Mouse (Mus musculus) right cerebral cortex, postnatal 10 days (tissue): ENCODE data around the gene Hibadh.

ENCODE experiments used
- DNase-seq, 2 experiments: peaks; one replicate each; pipeline ENCODE4 v3.0.0; 2021; ENCODE audit warnings: low spot score in 2 of 2

The Hibadh gene

DNA sequence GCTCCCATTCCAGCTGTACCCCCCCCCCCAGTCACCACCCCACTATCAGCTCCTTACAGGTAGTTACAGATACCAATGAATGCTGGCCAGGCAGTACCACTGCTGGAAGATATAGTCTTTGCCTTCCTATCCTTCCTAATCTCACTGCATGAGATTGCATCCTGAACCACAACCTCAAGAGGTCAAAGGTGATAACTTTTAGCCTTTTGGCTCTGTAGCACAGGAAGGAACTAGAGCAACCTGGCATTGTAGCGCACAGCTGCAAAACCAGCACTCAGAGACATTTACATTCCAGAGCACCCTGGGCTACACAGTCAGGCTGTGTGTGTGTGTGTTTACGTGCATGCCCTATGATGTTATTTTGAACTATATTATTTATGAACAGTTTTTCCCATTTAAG, 137.2 kb downstream of the Hibadh start:
- no peak for DNase-seq

DNA sequence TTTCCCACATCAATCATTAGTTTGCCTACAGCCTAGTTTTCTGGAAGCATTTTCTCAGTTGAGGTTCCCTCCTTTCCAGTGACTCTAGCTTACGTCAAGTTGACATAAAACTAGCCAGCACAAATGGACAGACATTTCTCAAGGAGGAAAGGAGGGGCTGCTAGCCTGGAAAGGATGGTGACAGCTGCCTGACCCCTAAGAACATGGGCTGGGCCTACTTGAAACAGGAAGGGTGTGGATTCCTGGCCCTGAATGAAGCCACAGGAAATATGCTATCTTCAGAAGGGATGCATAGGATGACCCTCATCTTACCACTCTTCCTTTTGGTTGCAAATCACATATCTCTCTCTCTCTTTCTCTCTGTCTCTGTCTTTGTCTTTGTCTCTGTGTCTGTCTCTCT, 138.7 kb downstream of the Hibadh start:
- no peak for DNase-seq
